Mouse (Mus musculus) kidney, adult 10 weeks (tissue): Measurements from ENCODE around the gene Tex13a. TPM values are rescaled to one million over a fixed set of nuclear protein-coding genes. Genes with fewer than 3 reads are reported as not detected.

ENCODE experiments used
- polyA plus RNA-seq: library from polyadenylated mRNA; stranded (reverse); fragments of 350-450 nt; fragmentation: Illumina TruSeq; extraction: RNeasy Lipid Tissue Mini Kit (QIAGEN cat#74804); gene quantifications from one replicate; pipeline ENCODE4 v1.2.3, GENCODE M21; 2014; ENCODE audit warnings: low read depth, low replicate concordance

Tex13a gene
- polyA plus RNA-seq = not detected

DNA sequence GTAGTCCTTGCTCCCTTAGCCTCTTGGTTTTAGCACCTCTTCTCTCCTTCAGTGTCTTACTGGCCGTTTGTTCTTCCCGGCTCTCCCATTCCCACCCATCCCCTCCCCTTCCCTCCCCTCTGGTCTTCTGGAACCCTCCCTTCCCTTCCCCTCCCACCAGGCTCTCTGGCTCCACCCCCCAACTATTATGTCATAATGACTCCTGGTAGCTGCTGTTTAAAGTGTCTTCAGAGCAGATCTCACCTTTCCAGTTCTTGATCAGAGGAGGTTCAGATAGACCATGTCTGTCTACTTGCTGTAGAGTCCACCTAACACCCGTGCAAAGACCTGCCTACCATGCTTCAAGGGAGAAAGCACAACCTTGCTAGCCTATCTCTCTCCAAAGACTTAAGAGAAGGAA, at the start of gene Tex13a:
Gene Tex13a (minus strand): TSS at position 101 of the 400 bp plus-strand sequence.

